Mouse (Mus musculus) heart, embryonic 15.5 days (tissue): Measurements from ENCODE around the gene Cyth2. TPM values are rescaled to one million over a fixed set of nuclear protein-coding genes. Genes with fewer than 3 reads are reported as not detected.

Source experiments
- polyA plus RNA-seq: library from polyadenylated mRNA; unstranded; fragments of >200 nt; fragmentation: Nextera tagmentation; extraction: Ambion mirVana; gene quantifications from 2 replicates; pipeline ENCODE4 v1.2.1, GENCODE M21; 2015

The Cyth2 gene
- polyA plus RNA-seq, 1 experiment from 2014 or later = 92.2 TPM

Other genes with a start within 250 kb of the Cyth2 start
- 79.4 and 84.5 TPM in 2 replicates for gene Bcat2, start 244.4 kb downstream of the Cyth2 start, polyA plus RNA-seq
- gene Fgf21, start 199.1 kb downstream of the Cyth2 start, polyA plus RNA-seq = 0.13 and 1.2 TPM in 2 replicates
- 0.15 and 0.66 TPM in 2 replicates for gene Fut1, start 197.3 kb downstream of the Cyth2 start, polyA plus RNA-seq
- gene Izumo1, start 192.8 kb downstream of the Cyth2 start, polyA plus RNA-seq = 0.33 and 0.35 TPM in 2 replicates
- gene Rasip1, start 187.1 kb downstream of the Cyth2 start, polyA plus RNA-seq = 19.6 and 23.4 TPM in 2 replicates
- gene Mamstr, start 174.6 kb downstream of the Cyth2 start, polyA plus RNA-seq = 7.3 and 7.4 TPM in 2 replicates
- 1.5 and 1.6 TPM in 2 replicates for gene Fut2, start 148.2 kb downstream of the Cyth2 start, polyA plus RNA-seq
- gene Ntn5, start 130.6 kb downstream of the Cyth2 start, polyA plus RNA-seq = 0.14 TPM in 1 of 2 replicates, not detected in the other
- gene Sec1, start 120.2 kb downstream of the Cyth2 start, polyA plus RNA-seq = 0.13 and 0.34 TPM in 2 replicates
- 5.1 and 6.0 TPM in 2 replicates for gene Car11, start 114.7 kb downstream of the Cyth2 start, polyA plus RNA-seq
- gene Dbp, start 109.5 kb downstream of the Cyth2 start, polyA plus RNA-seq = 3.0 and 4.3 TPM in 2 replicates
- gene Rpl18, start 99.1 kb downstream of the Cyth2 start, polyA plus RNA-seq = 540 and 572 TPM in 2 replicates
- gene Sphk2, start 96.6 kb downstream of the Cyth2 start, polyA plus RNA-seq = 13.7 and 21.0 TPM in 2 replicates
- 0.25 and 0.65 TPM in 2 replicates for gene Fam83e, start 93.4 kb downstream of the Cyth2 start, polyA plus RNA-seq
- gene Spaca4, start 88.8 kb downstream of the Cyth2 start, polyA plus RNA-seq = not detected in 2 replicates
- gene Lmtk3, start 30.8 kb downstream of the Cyth2 start, polyA plus RNA-seq = 0.53 TPM in 1 of 2 replicates, not detected in the other
- 0.21 and 1.1 TPM in 2 replicates for gene Sult2b1, start 29.9 kb downstream of the Cyth2 start, polyA plus RNA-seq
- gene Kcnj14, start 10.2 kb upstream of the Cyth2 start, polyA plus RNA-seq = 0.37 and 0.44 TPM in 2 replicates
- gene Grwd1, start 16.4 kb upstream of the Cyth2 start, polyA plus RNA-seq = 29.1 and 38.8 TPM in 2 replicates
- 54.6 and 65.0 TPM in 2 replicates for gene Kdelr1, start 58.2 kb upstream of the Cyth2 start, polyA plus RNA-seq
- gene Grin2d, start 63.8 kb upstream of the Cyth2 start, polyA plus RNA-seq = 0.21 and 0.27 TPM in 2 replicates
- gene Syngr4, start 82.1 kb upstream of the Cyth2 start, polyA plus RNA-seq = 0.65 and 0.76 TPM in 2 replicates
- gene Tmem143, start 82.4 kb upstream of the Cyth2 start, polyA plus RNA-seq = 6.6 and 8.0 TPM in 2 replicates
- gene Emp3, start 106.8 kb upstream of the Cyth2 start, polyA plus RNA-seq = 71.5 and 108 TPM in 2 replicates
- 3.4 and 3.6 TPM in 2 replicates for gene Ccdc114, start 109.5 kb upstream of the Cyth2 start, polyA plus RNA-seq
- 0.16 TPM in 1 of 2 replicates, not detected in the other for gene Abcc6, start 215.7 kb upstream of the Cyth2 start, polyA plus RNA-seq
- 30.8 and 37.9 TPM in 2 replicates for gene Nomo1, start 219.1 kb upstream of the Cyth2 start, polyA plus RNA-seq